Mouse (Mus musculus): ENCODE results near the gene Isoc2a.

Isoc2a gene

DNA sequence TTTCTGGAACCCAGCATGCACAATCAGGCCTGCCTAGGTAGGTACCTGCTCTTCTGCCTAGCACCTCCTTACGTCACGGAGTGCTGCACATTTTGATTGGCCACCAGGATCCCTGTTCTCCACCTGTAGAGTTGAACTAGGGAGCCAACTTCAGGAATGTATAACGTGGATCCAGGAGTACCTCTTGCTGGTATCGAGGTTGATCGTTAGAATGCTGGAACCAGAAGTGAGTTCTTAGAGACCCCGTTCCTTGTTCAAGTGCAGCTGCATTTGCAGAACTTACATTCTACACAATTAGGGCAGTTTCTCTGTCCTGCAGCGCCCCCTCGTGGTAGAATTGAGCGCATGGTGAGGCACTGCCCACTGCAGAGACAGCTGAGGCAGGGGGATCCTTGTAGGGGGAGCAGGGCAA lies 63.1 kb downstream of the Isoc2a start:
- peak; percentile 63 for DNase-seq (ENCODE audit: low read depth, low spot score)

- no peak for DNase-seq (ENCODE audit: low read depth, low spot score)
These were observed 65.7 kb downstream of the Isoc2a start for GRCm38 (mm10) chr7:4942673-4943072.

- peak; percentile 96 for DNase-seq (ENCODE audit: low read depth, low spot score)
These were observed 66.4 kb downstream of the Isoc2a start for GRCm38 (mm10) chr7:4943223-4943815.
